Mouse (Mus musculus) gastrocnemius, postnatal 4 days (tissue): ENCODE measurements around the gene Ifitm5. TPM values are rescaled to one million over a fixed set of nuclear protein-coding genes. Genes with fewer than 3 reads are reported as not detected.

Experiments used
- DNase-seq, 2 experiments: peaks; one replicate each; pipeline ENCODE4 v3.0.0; 2021 to 2022; ENCODE audit warnings: low spot score in 2 of 2, mixed read lengths in 2 of 2
- total RNA-seq, 2 experiments: library from RNA; stranded (reverse); gene quantifications; 2 replicates each; pipeline ENCODE4 v1.2.3; 2021

The Ifitm5 gene
- total RNA-seq, 2 experiments from 2014 or later, result 2.0 to 2.4 TPM

DNA sequence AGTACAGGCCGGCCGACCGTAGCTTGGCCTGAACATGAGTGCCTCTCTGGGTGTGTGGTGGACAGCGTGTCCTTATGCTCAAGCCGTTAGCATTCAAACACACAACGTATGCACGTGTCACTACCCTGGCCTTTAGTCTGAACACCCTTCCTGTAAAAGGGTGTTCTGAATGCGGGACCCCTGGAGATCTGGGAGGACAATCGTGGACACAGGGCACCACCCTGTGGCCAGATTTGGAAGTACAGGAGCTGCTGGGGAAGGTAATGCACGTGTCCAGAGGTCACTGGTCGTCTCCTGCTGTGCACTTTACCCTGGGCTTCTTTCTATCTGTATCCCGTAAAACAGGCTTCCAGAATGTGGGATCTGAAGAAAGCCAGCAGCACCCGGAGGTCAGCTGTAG, 46.9 kb downstream of the Ifitm5 start:
- DNase-seq, result peak; percentile 67 to 75

DNA sequence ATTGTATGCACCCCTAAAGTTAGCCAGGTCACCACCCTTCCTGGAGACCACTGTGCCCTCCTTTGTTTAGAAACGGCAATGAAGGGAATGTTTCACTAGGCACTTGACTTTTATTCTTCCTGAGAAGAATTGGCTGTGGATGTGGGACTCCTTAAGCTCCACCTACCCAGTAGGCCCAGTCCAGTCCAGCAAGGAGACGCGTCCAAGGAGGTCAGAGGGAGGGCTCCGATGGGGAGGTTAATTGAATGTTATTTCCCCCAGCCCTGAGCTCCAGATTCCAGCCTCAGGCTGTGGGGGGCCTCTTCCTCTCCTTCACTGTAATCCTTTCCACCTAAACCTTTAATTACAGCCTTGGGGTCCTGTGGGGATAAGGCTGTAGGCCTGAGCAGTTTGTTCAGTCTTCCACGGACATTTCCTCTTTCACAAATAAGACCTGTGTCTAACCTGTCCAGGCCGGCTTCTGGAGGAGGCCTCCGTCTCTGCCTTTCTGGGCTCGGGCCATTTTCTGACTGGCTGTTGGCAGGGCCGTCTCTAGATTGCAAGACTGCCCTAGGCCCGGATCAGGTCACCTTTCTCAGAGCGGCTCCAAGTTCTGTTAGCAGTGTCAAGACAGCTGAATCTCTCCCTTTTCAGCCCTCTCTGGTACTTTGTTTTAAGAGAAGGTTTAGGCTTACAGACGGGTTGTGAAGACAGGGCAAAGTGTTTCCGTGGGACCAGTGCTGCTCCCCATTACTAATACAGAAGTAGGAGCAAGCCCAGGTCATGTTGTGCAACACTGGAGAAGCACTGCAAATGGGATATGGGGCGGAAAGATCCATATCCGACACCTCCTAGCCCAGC, 47.8 kb downstream of the Ifitm5 start:
- no peak for DNase-seq

DNA sequence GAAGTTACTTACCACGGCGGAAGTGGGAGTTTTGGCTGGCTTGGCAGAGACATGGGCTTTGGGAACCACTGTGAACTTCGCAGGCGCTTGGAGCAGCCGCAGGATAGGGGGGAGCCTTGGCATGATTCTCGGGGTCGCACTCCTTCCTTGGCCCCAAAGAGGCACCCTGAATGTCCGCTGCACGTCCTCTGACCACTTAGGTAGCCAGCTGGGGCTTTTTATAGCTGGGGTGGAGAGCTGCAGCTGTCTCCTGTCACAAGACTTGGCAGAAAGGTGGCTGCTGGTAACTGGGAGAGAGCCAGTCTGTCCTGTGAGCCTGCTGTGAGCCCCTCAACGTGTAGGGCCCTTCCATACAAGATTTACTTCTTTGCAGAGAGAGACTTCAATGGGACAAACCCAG, 49.9 kb downstream of the Ifitm5 start, which contains the start of gene Cox8b:
TSS of gene Cox8b (minus strand) at position 227 of the 400 bp plus-strand sequence.
- peak in 1 of 2 experiments; percentile 40 for DNase-seq

DNA sequence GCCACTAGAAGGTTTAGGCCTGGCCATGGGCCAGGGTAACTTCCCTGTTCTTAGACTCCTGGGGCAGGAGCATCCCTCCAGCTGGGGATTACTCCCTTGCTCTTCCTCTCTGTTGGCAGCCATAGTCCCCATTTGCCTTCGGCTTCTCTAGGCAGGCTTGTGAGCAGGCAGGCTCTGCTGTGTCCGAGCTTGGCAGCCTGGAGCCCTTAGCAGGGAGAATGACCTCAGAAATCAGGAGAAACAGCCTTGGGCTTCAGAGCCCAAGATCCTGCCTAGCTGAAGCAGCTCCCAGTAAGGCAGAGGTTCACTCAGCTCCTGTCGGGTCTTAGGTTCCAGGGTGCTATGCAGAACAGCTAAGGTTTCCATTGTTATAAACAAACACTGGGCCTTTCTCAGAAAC, 51.0 kb downstream of the Ifitm5 start:
- DNase-seq, result no peak

Other genes with a start within 250 kb of the Ifitm5 start
- gene Cyp2e1, start 186.6 kb downstream of the Ifitm5 start, total RNA-seq, result 1 to 10 TPM in 1 of 2 experiments, under 1 TPM in 1; 0.54 to 3.6 TPM
- not detected for gene Syce1, start 162.4 kb downstream of the Ifitm5 start, total RNA-seq
- under 1 TPM in 1 of 2 experiments, not detected in 1; 0.07 TPM for gene Zfp941, start 128.1 kb downstream of the Ifitm5 start, total RNA-seq
- gene Urah, start 115.3 kb downstream of the Ifitm5 start, total RNA-seq, result under 1 TPM in 1 of 2 experiments, not detected in 1; 0.44 TPM
- not detected for gene Scgb1c1, start 104.7 kb downstream of the Ifitm5 start, total RNA-seq
- gene Odf3, start 102.5 kb downstream of the Ifitm5 start, total RNA-seq, result not detected
- not detected for gene Gm45785, start 94.0 kb downstream of the Ifitm5 start, total RNA-seq
- 10 to 100 TPM; 35.4 to 40.9 TPM for gene Ric8a, start 93.3 kb downstream of the Ifitm5 start, total RNA-seq
- 10 to 100 TPM; 23.7 to 24.5 TPM for gene Bet1l, start 92.7 kb downstream of the Ifitm5 start, total RNA-seq
- 100 to 1,000 TPM; 120 to 129 TPM for gene Psmd13, start 68.3 kb downstream of the Ifitm5 start, total RNA-seq
- 10 to 100 TPM; 16.4 to 18.9 TPM for gene Sirt3, start 68.0 kb downstream of the Ifitm5 start, total RNA-seq
- gene Cox8b, start 49.8 kb downstream of the Ifitm5 start, total RNA-seq, result 100 to 1,000 TPM; 754 to 792 TPM
- gene Nlrp6, start 29.4 kb downstream of the Ifitm5 start, total RNA-seq, result under 1 TPM in 1 of 2 experiments, not detected in 1; 0.08 TPM
- gene Pgghg, start 8.9 kb downstream of the Ifitm5 start, total RNA-seq, result 10 to 100 TPM; 15.8 to 16.6 TPM
- not detected for gene Gm45717, start 5.6 kb upstream of the Ifitm5 start, total RNA-seq
- 100 to 1,000 TPM; 238 to 274 TPM for gene Ifitm2, start 5.7 kb upstream of the Ifitm5 start, total RNA-seq
- gene Ifitm1, start 16.9 kb upstream of the Ifitm5 start, total RNA-seq, result 1 to 10 TPM; 4.9 to 8.2 TPM
- 10 to 100 TPM; 75.0 to 79.2 TPM for gene Ifitm3, start 60.5 kb upstream of the Ifitm5 start, total RNA-seq
- gene Ifitm6, start 67.6 kb upstream of the Ifitm5 start, total RNA-seq, result 1 to 10 TPM in 1 of 2 experiments, not detected in 1; 1.2 TPM
- gene Gm17387, start 78.8 kb upstream of the Ifitm5 start, total RNA-seq, result not detected
- gene B4galnt4, start 110.8 kb upstream of the Ifitm5 start, total RNA-seq, result under 1 TPM; 0.22 to 0.62 TPM
- gene Pkp3, start 127.9 kb upstream of the Ifitm5 start, total RNA-seq, result under 1 TPM; 0.25 to 0.54 TPM
- 1 to 10 TPM; 2.9 to 3.7 TPM for gene Sigirr, start 150.3 kb upstream of the Ifitm5 start, total RNA-seq
- not detected for gene Ano9, start 167.5 kb upstream of the Ifitm5 start, total RNA-seq
- gene Ptdss2, start 172.1 kb upstream of the Ifitm5 start, total RNA-seq, result 10 to 100 TPM; 22.6 to 29.0 TPM
- 10 to 100 TPM; 64.5 to 79.3 TPM for gene Rnh1, start 222.6 kb upstream of the Ifitm5 start, total RNA-seq
- 100 to 1,000 TPM; 166 to 193 TPM for gene Hras, start 243.7 kb upstream of the Ifitm5 start, total RNA-seq
- gene Lrrc56, start 243.9 kb upstream of the Ifitm5 start, total RNA-seq, result 1 to 10 TPM; 4.9 to 5.2 TPM